Mouse (Mus musculus): ENCODE data around the gene Sycp3. TPM values are rescaled to one million over a fixed set of nuclear protein-coding genes. Genes with fewer than 3 reads are reported as not detected.

Sycp3 gene
- polyA plus RNA-seq, 1 experiment from 2014 or later: 0.23 TPM

Other genes starting within 250 kb of the Sycp3 start
- 3.1 and 3.6 TPM in 2 replicates for gene Dram1, start 80.5 kb upstream of the Sycp3 start, polyA plus RNA-seq (2014; fragmentation: Nextera tagmentation; extraction: Ambion mirVana)
- gene Gnptab, start 80.4 kb upstream of the Sycp3 start, polyA plus RNA-seq (2014; fragmentation: Nextera tagmentation; extraction: Ambion mirVana): 14.0 and 14.3 TPM in 2 replicates
- 21.2 and 37.9 TPM in 2 replicates for gene Chpt1, start 44.5 kb downstream of the Sycp3 start, polyA plus RNA-seq (2014; fragmentation: Nextera tagmentation; extraction: Ambion mirVana)
- 1.7 and 2.1 TPM in 2 replicates for gene Mybpc1, start 145.6 kb downstream of the Sycp3 start, polyA plus RNA-seq (2014; fragmentation: Nextera tagmentation; extraction: Ambion mirVana)
- 0.51 and 0.62 TPM in 2 replicates for gene Spic, start 225.4 kb downstream of the Sycp3 start, polyA plus RNA-seq (2014; fragmentation: Nextera tagmentation; extraction: Ambion mirVana)

Data from intestine, embryonic 14.5 days (tissue).